Mouse (Mus musculus) gastrocnemius, adult 18-20 months (tissue): ENCODE data around the gene Epn2. TPM values are rescaled to one million over a fixed set of nuclear protein-coding genes. Genes with fewer than 3 reads are reported as not detected.

Experiments used
- total RNA-seq, 2 experiments: library from RNA; stranded (reverse); gene quantifications; 2 replicates each; pipeline ENCODE4 v1.2.3; 2021

Epn2 gene
- total RNA-seq, 2 experiments from 2014 or later, result 23.2 to 25.1 TPM

Other genes with a start within 250 kb of the Epn2 start
- gene Slc47a2, start 236.8 kb downstream of the Epn2 start, total RNA-seq, result not detected
- 10 to 100 TPM; 15.3 to 18.5 TPM for gene Slc47a1, start 201.3 kb downstream of the Epn2 start, total RNA-seq
- not detected for gene Rnf112, start 125.6 kb downstream of the Epn2 start, total RNA-seq
- gene Mfap4, start 94.3 kb downstream of the Epn2 start, total RNA-seq, result 1 to 10 TPM; 6.5 to 7.4 TPM
- 1 to 10 TPM; 3.5 to 4.1 TPM for gene Mapk7, start 85.3 kb downstream of the Epn2 start, total RNA-seq
- gene B9d1, start 74.5 kb downstream of the Epn2 start, total RNA-seq, result 1 to 10 TPM; 3.8 to 4.0 TPM
- gene Grap, start 73.6 kb upstream of the Epn2 start, total RNA-seq, result 1 to 10 TPM; 2.0 to 2.7 TPM
- 1 to 10 TPM in 1 of 2 experiments, under 1 TPM in 1; 0.57 to 1.1 TPM for gene Fam83g, start 104.4 kb upstream of the Epn2 start, total RNA-seq
- not detected for gene Slc5a10, start 141.1 kb upstream of the Epn2 start, total RNA-seq
- 1 to 10 TPM; 4.6 to 5.0 TPM for gene Prpsap2, start 182.4 kb upstream of the Epn2 start, total RNA-seq